Mouse (Mus musculus) urinary bladder, postnatal 36 days (tissue): Measurements from ENCODE around the gene Slc39a1.

ENCODE experiments used
- DNase-seq, 2 experiments: peaks; one replicate each; pipeline ENCODE4 v3.0.0; 2022; ENCODE audit warnings: low spot score in 2 of 2, mixed read lengths in 1 of 2

The Slc39a1 gene

DNA sequence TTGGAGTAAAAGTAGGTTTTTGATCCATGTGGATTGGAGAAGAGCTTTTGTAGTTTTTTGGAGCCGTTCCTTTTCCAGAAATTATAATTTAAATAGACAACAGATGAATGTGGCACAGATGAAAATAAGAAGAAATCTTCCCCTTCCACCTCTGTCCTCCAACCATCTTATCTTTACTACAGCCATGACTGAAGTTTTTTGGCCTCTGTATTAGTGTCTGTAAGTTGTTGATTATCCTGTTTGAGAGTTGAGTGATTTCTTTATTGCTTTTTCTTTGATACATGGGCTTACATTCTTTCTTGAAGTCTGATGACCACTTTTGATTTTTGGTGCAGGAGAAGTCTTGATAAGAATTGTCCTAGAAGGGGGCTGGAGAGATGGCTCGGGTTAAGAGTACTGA is 46.7 kb downstream of the Slc39a1 start:
- no peak for DNase-seq
